Mouse (Mus musculus): ENCODE measurements around the gene Bard1.

Bard1 gene

GRCm38 (mm10) chr1:71102344-71103173 is at the start of gene Bard1:
Gene Bard1 (minus strand): TSS chr1:71103146.
- peak; percentile 96 to 98 for DNase-seq (ENCODE audit: inconsistent age in 2 of 2, low spot score in 1 of 2)

- DNase-seq (ENCODE audit: inconsistent age in 2 of 2, low spot score in 1 of 2), result no peak
Observed at GRCm38 (mm10) chr1:71127171-71127570, 24.2 kb upstream of the Bard1 start.

- DNase-seq (ENCODE audit: inconsistent age in 2 of 2, low spot score in 1 of 2), result no peak
Observed at GRCm38 (mm10) chr1:71118511-71118910, 15.6 kb upstream of the Bard1 start.

- no peak for DNase-seq (ENCODE audit: inconsistent age in 2 of 2, low spot score in 1 of 2)
Observed at GRCm38 (mm10) chr1:71117253-71117652, 14.3 kb upstream of the Bard1 start.

GRCm38 (mm10) chr1:71115781-71116180 is 12.8 kb upstream of the Bard1 start:
- DNase-seq (ENCODE audit: inconsistent age in 2 of 2, low spot score in 1 of 2), result no peak

GRCm38 (mm10) chr1:71109858-71110257 is 6.9 kb upstream of the Bard1 start:
- no peak for DNase-seq (ENCODE audit: inconsistent age in 2 of 2, low spot score in 1 of 2)

GRCm38 (mm10) chr1:71106127-71106526 is 3.2 kb upstream of the Bard1 start:
- no peak for DNase-seq (ENCODE audit: inconsistent age in 2 of 2, low spot score in 1 of 2)

- DNase-seq (ENCODE audit: inconsistent age in 2 of 2, low spot score in 1 of 2), result no peak
Observed at GRCm38 (mm10) chr1:71105724-71106123, 2.8 kb upstream of the Bard1 start.

GRCm38 (mm10) chr1:71103174-71103864 is 373 bp upstream of the Bard1 start:
- peak; percentile 31 to 72 for DNase-seq (ENCODE audit: inconsistent age in 2 of 2, low spot score in 1 of 2)

GRCm38 (mm10) chr1:71101369-71101970 is 1.5 kb downstream of the Bard1 start:
- DNase-seq (ENCODE audit: inconsistent age in 2 of 2, low spot score in 1 of 2), result no peak

GRCm38 (mm10) chr1:71100591-71101368 is 2.2 kb downstream of the Bard1 start:
- DNase-seq (ENCODE audit: inconsistent age in 2 of 2, low spot score in 1 of 2), result no peak

GRCm38 (mm10) chr1:71099945-71100515 is 2.9 kb downstream of the Bard1 start:
- DNase-seq (ENCODE audit: inconsistent age in 2 of 2, low spot score in 1 of 2), result no peak

- no peak for DNase-seq (ENCODE audit: inconsistent age in 2 of 2, low spot score in 1 of 2)
Observed at GRCm38 (mm10) chr1:71096031-71096430, 6.9 kb downstream of the Bard1 start.

- no peak for DNase-seq (ENCODE audit: inconsistent age in 2 of 2, low spot score in 1 of 2)
Observed at GRCm38 (mm10) chr1:71095211-71095805, 7.6 kb downstream of the Bard1 start.

GRCm38 (mm10) chr1:71075651-71076050 is 27.3 kb downstream of the Bard1 start:
- no peak for DNase-seq (ENCODE audit: inconsistent age in 2 of 2, low spot score in 1 of 2)

GRCm38 (mm10) chr1:71070771-71071170 is 32.2 kb downstream of the Bard1 start:
- DNase-seq (ENCODE audit: inconsistent age in 2 of 2, low spot score in 1 of 2), result no peak

- no peak for DNase-seq (ENCODE audit: inconsistent age in 2 of 2, low spot score in 1 of 2)
Observed at GRCm38 (mm10) chr1:71068728-71069304, 34.1 kb downstream of the Bard1 start.

GRCm38 (mm10) chr1:71063885-71064492 is 39.0 kb downstream of the Bard1 start:
- DNase-seq (ENCODE audit: inconsistent age in 2 of 2, low spot score in 1 of 2), result no peak

- peak; percentile 23 to 58 for DNase-seq (ENCODE audit: inconsistent age in 2 of 2, low spot score in 1 of 2)
Observed at GRCm38 (mm10) chr1:71056143-71056542, 46.8 kb downstream of the Bard1 start.

- DNase-seq (ENCODE audit: inconsistent age in 2 of 2, low spot score in 1 of 2), result no peak
Observed at GRCm38 (mm10) chr1:71055454-71055853, 47.5 kb downstream of the Bard1 start.
